Mouse (Mus musculus): ENCODE results near the gene Gzmd.

- no peak for TF ChIP-seq TAL1 (IDR thresholded peaks at IDR 0.05; ENCODE audit: low read length)
- TF ChIP-seq CTCF (IDR thresholded peaks at IDR 0.05 in 2 of 3, conservative IDR thresholded peaks at IDR 0.05 in 1 of 3; ENCODE audit: control insufficient read depth in 1 of 3, insufficient read depth in 1 of 3, low read depth in 2 of 3, low read length in 3 of 3, poor library complexity in 1 of 3, severe bottlenecking in 1 of 3) = no peak
- no peak for TF ChIP-seq BHLHE40 (IDR thresholded peaks at IDR 0.05; ENCODE audit: borderline replicate concordance, low read depth, low read length)
- no peak for TF ChIP-seq NRF1 (IDR thresholded peaks at IDR 0.05; ENCODE audit: insufficient read depth, low read depth, low read length, poor library complexity, severe bottlenecking)
- TF ChIP-seq MAZ (IDR thresholded peaks at IDR 0.05; ENCODE audit: low read depth, low read length) = no peak
- TF ChIP-seq POLR2AphosphoS5 (IDR thresholded peaks at IDR 0.05; ENCODE audit: borderline replicate concordance, low read depth, low read length) = no peak
- TF ChIP-seq ZNF384 (IDR thresholded peaks at IDR 0.05; ENCODE audit: low read depth, low read length) = no peak
- TF ChIP-seq ETS1 (IDR thresholded peaks at IDR 0.05; ENCODE audit: low read depth, low read length) = no peak
- TF ChIP-seq POLR2A (IDR thresholded peaks at IDR 0.05; ENCODE audit: control insufficient read depth in 1 of 2, insufficient read depth in 1 of 2, low read depth in 1 of 2, low read length in 2 of 2, poor library complexity in 1 of 2) = no peak
- no peak for TF ChIP-seq EP300 (IDR thresholded peaks at IDR 0.05; ENCODE audit: low read depth in 1 of 2, low read length in 2 of 2)
- TF ChIP-seq NELFE (IDR thresholded peaks at IDR 0.05; ENCODE audit: low read depth, low read length) = no peak
Measured at GRCm38 (mm10) chr14:56105447-56106180, 26.8 kb downstream of the Gzmd start.

Measured in MEL (cell line).